Mouse (Mus musculus) kidney, embryonic 15.5 days (tissue): ENCODE measurements at regions not wholly inside any gene's neighbourhood (a gene's known extent, or its start where the extent isn't known, plus 50 kb on each side); places are given as distances from the start of the nearest gene placed in this dataset.

ENCODE experiments used
- ATAC-seq: fragments of 200-750 bp; cut with Nextera tagmentation; replicated peaks from 2 replicates; pipeline ENCODE4 v1.8.0; 2017; ENCODE audit warnings: moderate TSS enrichment; ENCODE audit not compliant: low FRiP score
- H3K27ac ChIP-seq: fragments of 300-500 bp; sonication (generic); 2 replicates; pipeline ENCODE4 v1.5.1; 2015; ENCODE audit warnings: mild to moderate bottlenecking, inconsistent platforms
- H3K27me3 ChIP-seq: fragments of 300-500 bp; sonication (generic); 2 replicates; pipeline ENCODE4 v1.6.1; 2015; ENCODE audit warnings: inconsistent platforms
- H3K36me3 ChIP-seq: fragments of 300-500 bp; sonication (generic); 2 replicates; pipeline ENCODE4 v1.6.1; 2015; ENCODE audit warnings: inconsistent platforms
- H3K4me1 ChIP-seq: fragments of 300-500 bp; sonication (generic); 2 replicates; pipeline ENCODE4 v1.6.1; 2015; ENCODE audit warnings: inconsistent platforms
- H3K4me2 ChIP-seq: fragments of 300-500 bp; sonication (generic); 2 replicates; pipeline ENCODE4 v1.6.1; 2015; ENCODE audit warnings: moderate library complexity, mild to moderate bottlenecking, inconsistent platforms
- H3K4me3 ChIP-seq: fragments of 300-500 bp; sonication (generic); replicated peaks from 2 replicates; pipeline ENCODE4 v1.5.1; 2015; ENCODE audit warnings: mild to moderate bottlenecking, inconsistent platforms
- H3K9ac ChIP-seq: fragments of 300-500 bp; sonication (generic); 2 replicates; pipeline ENCODE4 v1.6.1; 2015; ENCODE audit warnings: mild to moderate bottlenecking, inconsistent platforms
- H3K9me3 ChIP-seq: fragments of 300-500 bp; sonication (generic); replicated peaks from 2 replicates; pipeline ENCODE4 v1.6.1; 2016; ENCODE audit warnings: inconsistent platforms
- WGBS: fragments of 180-500 bp; shearing (Covaris S2); methylation state at CpG from one replicate; pipeline ENCODE4 v1.1.7; 2015; ENCODE audit warnings: mixed read lengths; 5-methylcytosine and 5-hydroxymethylcytosine counted together

GRCm38 (mm10) chr3:9373896-9374295 is 236.0 kb downstream of the Zfp704 start:
- no peaks in the 10 kb centered on the region for H3K27me3 ChIP-seq
- no peaks in the 10 kb centered on the region for H3K4me1 ChIP-seq
- no peak overlapping the region for H3K27ac ChIP-seq
- H3K4me3 ChIP-seq = no peak overlapping the region
- 67% methylated on average over 1 of the region's 1 CpGs for WGBS
- H3K36me3 ChIP-seq = no peaks in the 10 kb centered on the region
- H3K4me2 ChIP-seq = no peak overlapping the region
- no peaks in the 10 kb centered on the region; the same call in 1 of the 2 replicates for H3K9me3 ChIP-seq
- ATAC-seq = no peak
- H3K9ac ChIP-seq = no peak overlapping the region

- Histone ChIP-seq H3K4me3 (no peak overlapping the region), H3K4me2 (no peak overlapping the region), H3K27me3 (no peaks in the 10 kb centered on the region), H3K4me1 (no peaks in the 10 kb centered on the region), H3K27ac (no peak overlapping the region), H3K36me3 (no peaks in the 10 kb centered on the region), H3K9me3 (no peaks in the 10 kb centered on the region; the same call in 1 of the 2 replicates), H3K9ac (no peak overlapping the region)
- 93% methylated on average over 2 of the region's 2 CpGs for WGBS
- ATAC-seq = no peak
Observed at GRCm38 (mm10) chr3:9370096-9370495, 239.8 kb downstream of the Zfp704 start.

- ATAC-seq = no peak
- Histone ChIP-seq H3K9me3 (no peaks in the 10 kb centered on the region; the same call in 1 of the 2 replicates), H3K4me1 (no peaks in the 10 kb centered on the region), H3K27ac (no peak overlapping the region), H3K9ac (no peak overlapping the region), H3K27me3 (no peaks in the 10 kb centered on the region), H3K36me3 (no peaks in the 10 kb centered on the region), H3K4me3 (no peak overlapping the region), H3K4me2 (no peak overlapping the region)
- 85% methylated on average over 9 of the region's 9 CpGs for WGBS
Observed at GRCm38 (mm10) chr3:9365791-9366190, 244.1 kb downstream of the Zfp704 start.

- Histone ChIP-seq H3K9ac (no peak overlapping the region), H3K27me3 (no peaks in the 10 kb centered on the region), H3K36me3 (no peaks in the 10 kb centered on the region), H3K4me2 (no peak overlapping the region), H3K4me3 (no peak overlapping the region), H3K27ac (no peak overlapping the region), H3K9me3 (no peaks in the 10 kb centered on the region), H3K4me1 (peaks cover 6% of the 10 kb centered on the region; the same call in 1 of the 2 replicates)
- WGBS = 95% methylated on average over 8 of the region's 8 CpGs
- no peak for ATAC-seq
Observed at GRCm38 (mm10) chr3:9359186-9359585, 250.7 kb downstream of the Zfp704 start.

- WGBS = 17% methylated on average over 12 of the region's 12 CpGs
- Histone ChIP-seq H3K36me3 (no peaks in the 10 kb centered on the region), H3K27ac (no peak overlapping the region), H3K4me2 (no peak overlapping the region), H3K9me3 (no peaks in the 10 kb centered on the region), H3K9ac (no peak overlapping the region), H3K27me3 (no peaks in the 10 kb centered on the region), H3K4me1 (peaks cover 6% of the 10 kb centered on the region; the same call in 1 of the 2 replicates), H3K4me3 (no peak overlapping the region)
- no peak for ATAC-seq
Observed at GRCm38 (mm10) chr3:9358111-9358510, 251.8 kb downstream of the Zfp704 start.

GRCm38 (mm10) chr3:9357639-9358038 is 252.2 kb downstream of the Zfp704 start:
- 81% methylated on average over 2 of the region's 2 CpGs for WGBS
- Histone ChIP-seq H3K9me3 (no peaks in the 10 kb centered on the region), H3K4me2 (no peak overlapping the region), H3K27ac (no peak overlapping the region), H3K27me3 (no peaks in the 10 kb centered on the region), H3K4me1 (peaks cover 6% of the 10 kb centered on the region; the same call in 1 of the 2 replicates), H3K4me3 (no peak overlapping the region), H3K36me3 (no peaks in the 10 kb centered on the region), H3K9ac (no peak overlapping the region)
- ATAC-seq = no peak

- Histone ChIP-seq H3K9ac (no peak overlapping the region), H3K36me3 (no peaks in the 10 kb centered on the region), H3K9me3 (no peaks in the 10 kb centered on the region), H3K27me3 (no peaks in the 10 kb centered on the region), H3K27ac (no peak overlapping the region), H3K4me3 (no peak overlapping the region), H3K4me1 (peaks cover 6% of the 10 kb centered on the region; the same call in 1 of the 2 replicates), H3K4me2 (no peak overlapping the region)
- 68% methylated on average over 4 of the region's 4 CpGs for WGBS
- no peak for ATAC-seq
Observed at GRCm38 (mm10) chr3:9355875-9356274, 254.0 kb downstream of the Zfp704 start.

GRCm38 (mm10) chr3:9354756-9355155 is 255.1 kb downstream of the Zfp704 start:
- H3K4me3 ChIP-seq = no peak overlapping the region
- H3K4me2 ChIP-seq = no peak overlapping the region
- no peak for ATAC-seq
- WGBS = 68% methylated on average over 11 of the region's 11 CpGs
- no peaks in the 10 kb centered on the region for H3K27me3 ChIP-seq
- peaks cover 6% of the 10 kb centered on the region; the same call in 1 of the 2 replicates for H3K4me1 ChIP-seq
- no peak overlapping the region for H3K9ac ChIP-seq
- H3K27ac ChIP-seq = no peak overlapping the region
- H3K9me3 ChIP-seq = no peaks in the 10 kb centered on the region
- no peaks in the 10 kb centered on the region for H3K36me3 ChIP-seq

GRCm38 (mm10) chr3:9352251-9352650 is 257.6 kb downstream of the Zfp704 start:
- no peaks in the 10 kb centered on the region for H3K36me3 ChIP-seq
- H3K9me3 ChIP-seq = no peaks in the 10 kb centered on the region
- H3K4me2 ChIP-seq = no peak overlapping the region
- H3K27ac ChIP-seq = no peak overlapping the region
- no peak overlapping the region for H3K9ac ChIP-seq
- H3K4me1 ChIP-seq = peaks cover 6% of the 10 kb centered on the region
- no peak overlapping the region for H3K4me3 ChIP-seq
- no peak for ATAC-seq
- no peaks in the 10 kb centered on the region for H3K27me3 ChIP-seq
- WGBS = 64% methylated on average over 7 of the region's 7 CpGs

GRCm38 (mm10) chr3:9349822-9350221 is 260.1 kb downstream of the Zfp704 start:
- no peak overlapping the region for H3K27ac ChIP-seq
- no peak overlapping the region for H3K9ac ChIP-seq
- H3K36me3 ChIP-seq = no peaks in the 10 kb centered on the region
- H3K4me3 ChIP-seq = no peak overlapping the region
- ATAC-seq = no peak
- H3K9me3 ChIP-seq = no peaks in the 10 kb centered on the region
- 86% methylated on average over 4 of the region's 4 CpGs for WGBS
- H3K4me2 ChIP-seq = no peak overlapping the region
- H3K4me1 ChIP-seq = peaks cover 13% of the 10 kb centered on the region
- H3K27me3 ChIP-seq = no peaks in the 10 kb centered on the region

- ATAC-seq = peak; percentile 92
- H3K4me3 ChIP-seq = peak overlapping the region; percentile 56
- H3K27me3 ChIP-seq = 0 out of 2 replicates have a peak, but pooled peaks cover 2% of the 10 kb centered on the region
- H3K9me3 ChIP-seq = no peaks in the 10 kb centered on the region
- peak overlapping the region; percentile 67 for H3K27ac ChIP-seq
- H3K4me2 ChIP-seq = peak overlapping the region; percentile 95
- no peaks in the 10 kb centered on the region for H3K36me3 ChIP-seq
- H3K9ac ChIP-seq = no peak overlapping the region
- H3K4me1 ChIP-seq = peaks cover 19% of the 10 kb centered on the region
- WGBS = 2% methylated on average over 15 of the region's 15 CpGs
Observed at GRCm38 (mm10) chr3:9347446-9347860, 262.4 kb downstream of the Zfp704 start.

GRCm38 (mm10) chr3:9346857-9347445 is 262.9 kb downstream of the Zfp704 start:
- Histone ChIP-seq H3K4me1 (peaks cover 19% of the 10 kb centered on the region), H3K27me3 (0 out of 2 replicates have a peak, but pooled peaks cover 3% of the 10 kb centered on the region), H3K27ac (peak overlapping the region; percentile 67), H3K4me3 (peak overlapping the region; percentile 56), H3K36me3 (no peaks in the 10 kb centered on the region), H3K9ac (peak overlapping the region; percentile 50), H3K4me2 (peak overlapping the region; percentile 95), H3K9me3 (no peaks in the 10 kb centered on the region)
- under 1% methylated on average over 26 of the region's 27 CpGs for WGBS
- ATAC-seq = peak; percentile 89

- peak overlapping the region; percentile 56 for H3K4me3 ChIP-seq
- H3K9me3 ChIP-seq = no peaks in the 10 kb centered on the region
- peak overlapping the region; percentile 50 for H3K9ac ChIP-seq
- H3K36me3 ChIP-seq = no peaks in the 10 kb centered on the region
- no peak overlapping the region; the same call in 1 of the 2 replicates for H3K27ac ChIP-seq
- peak overlapping the region; percentile 95 for H3K4me2 ChIP-seq
- no peak for ATAC-seq
- peaks cover 22% of the 10 kb centered on the region for H3K4me1 ChIP-seq
- WGBS = 7% methylated on average over 13 of the region's 13 CpGs
- H3K27me3 ChIP-seq = 0 out of 2 replicates have a peak, but pooled peaks cover 3% of the 10 kb centered on the region
Observed at GRCm38 (mm10) chr3:9346356-9346755, 263.5 kb downstream of the Zfp704 start.
